Mouse (Mus musculus) neural tube, embryonic 12.5 days (tissue): ENCODE data around the gene Tril. TPM values are rescaled to one million over a fixed set of nuclear protein-coding genes. Genes with fewer than 3 reads are reported as not detected.

ENCODE experiments used
- ATAC-seq: fragments of 200-750 bp; cut with Nextera tagmentation; 2 replicates; pipeline ENCODE4 v1.8.0; 2017; ENCODE audit warnings: low read depth, mild to moderate bottlenecking, moderate TSS enrichment, moderate library complexity; ENCODE audit not compliant: low FRiP score
- H3K27ac ChIP-seq: fragments of 300-500 bp; sonication (generic); 2 replicates; pipeline ENCODE4 v1.5.1; 2016
- H3K27me3 ChIP-seq: fragments of 300-500 bp; sonication (generic); replicated peaks from 2 replicates; pipeline ENCODE4 v1.6.1; 2016; ENCODE audit warnings: mild to moderate bottlenecking
- H3K36me3 ChIP-seq: fragments of 300-500 bp; sonication (generic); 2 replicates; pipeline ENCODE4 v1.6.1; 2016; ENCODE audit warnings: mild to moderate bottlenecking
- H3K4me1 ChIP-seq: fragments of 300-500 bp; sonication (generic); 2 replicates; pipeline ENCODE4 v1.6.1; 2016
- H3K4me2 ChIP-seq: fragments of 300-500 bp; sonication (generic); replicated peaks from 2 replicates; pipeline ENCODE4 v1.6.1; 2016; ENCODE audit warnings: mild to moderate bottlenecking
- H3K4me3 ChIP-seq: fragments of 300-500 bp; sonication (generic); 2 replicates; pipeline ENCODE4 v1.5.1; 2016
- H3K9ac ChIP-seq: fragments of 300-500 bp; sonication (generic); 2 replicates; pipeline ENCODE4 v1.6.1; 2016; ENCODE audit warnings: mild to moderate bottlenecking
- H3K9me3 ChIP-seq: fragments of 300-500 bp; sonication (generic); 2 replicates; pipeline ENCODE4 v1.6.1; 2016; ENCODE audit warnings: mild to moderate bottlenecking
- WGBS: fragments of 180-500 bp; shearing (Covaris S2); methylation state at CpG from one replicate; pipeline ENCODE4 v1.1.7; 2016; 5-methylcytosine and 5-hydroxymethylcytosine counted together
- polyA plus RNA-seq: library from polyadenylated mRNA; unstranded; fragments of >200 nt; fragmentation: Nextera tagmentation; extraction: Ambion mirVana; gene quantifications from 2 replicates; pipeline ENCODE4 v1.2.1, GENCODE M21; 2016

The Tril gene
- polyA plus RNA-seq: 25.4 and 29.8 TPM in 2 replicates

DNA sequence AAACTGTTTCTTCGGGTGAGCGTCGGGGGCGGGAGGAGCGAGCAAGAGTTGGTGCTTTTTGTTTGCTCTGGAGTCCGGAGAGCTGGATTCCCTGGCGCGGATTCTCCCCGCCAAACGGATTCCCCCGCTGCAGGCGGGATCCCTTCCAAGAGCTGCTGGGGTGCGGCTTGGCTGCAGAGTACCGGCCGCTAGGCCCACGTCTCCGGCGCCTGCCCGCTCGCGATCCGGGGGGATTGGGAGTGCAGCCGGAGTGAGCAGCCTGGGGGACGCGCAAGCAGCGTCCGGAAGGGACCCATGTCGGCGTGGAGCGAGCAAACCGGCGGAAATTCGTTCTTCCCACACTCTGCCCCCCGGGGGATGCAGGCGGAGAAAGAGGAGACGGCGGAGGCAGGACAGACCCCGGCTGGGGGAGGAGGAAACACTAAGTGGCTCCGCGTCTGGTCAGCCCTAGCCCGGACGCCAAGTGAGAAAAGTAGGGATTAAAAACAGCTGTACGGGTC, at the start of gene Tril:
Gene Tril, minus strand, starts transcription at position 345 of the 500 bp plus-strand sequence.
- Histone ChIP-seq H3K27ac (peak within 1 kb of the TSS; percentile 62), H3K9ac (peak within 1 kb of the TSS; percentile 75), H3K36me3 (no peaks in the 10 kb centered on the region), H3K4me1 (peaks cover 33% of the 10 kb centered on the region), H3K4me2 (peak within 1 kb of the TSS; percentile 90), H3K4me3 (peak within 1 kb of the TSS; percentile 52), H3K27me3 (peaks cover 53% of the 10 kb centered on the region), H3K9me3 (no peaks in the 10 kb centered on the region)
- under 1% methylated on average over 43 of the region's 43 CpGs for WGBS
- ATAC-seq: peak; percentile 34

DNA sequence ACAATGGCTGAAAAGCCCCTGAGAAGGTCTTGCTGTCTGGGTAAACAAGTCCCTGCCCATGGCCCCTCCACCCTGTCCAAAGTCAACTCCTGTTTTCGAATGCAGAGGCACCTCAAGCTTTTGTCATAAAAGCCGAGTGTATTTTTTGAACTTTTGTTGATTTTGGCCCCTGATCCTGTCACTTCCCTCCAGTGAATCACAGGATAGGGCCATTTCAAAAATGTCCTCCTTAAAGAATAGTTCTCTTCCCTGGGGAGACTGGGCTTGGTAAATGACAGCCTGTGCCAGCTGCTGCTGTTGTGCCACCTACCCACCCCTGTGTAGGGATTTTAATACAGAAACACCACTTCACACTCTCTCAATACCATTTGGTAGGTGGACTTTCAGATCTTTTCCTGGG, 42.4 kb upstream of the Tril start:
- Histone ChIP-seq H3K4me1 (no peaks in the 10 kb centered on the region), H3K4me3 (no peak overlapping the region), H3K27me3 (no peaks in the 10 kb centered on the region), H3K9ac (no peak overlapping the region), H3K36me3 (no peaks in the 10 kb centered on the region), H3K27ac (no peak overlapping the region), H3K9me3 (no peaks in the 10 kb centered on the region), H3K4me2 (no peak overlapping the region)
- ATAC-seq: no peak
- WGBS: 75% methylated on average over 2 of the region's 2 CpGs

GRCm38 (mm10) chr6:53859106-53859505, 38.5 kb upstream of the Tril start:
- no peak for ATAC-seq
- Histone ChIP-seq H3K4me1 (peaks cover 7% of the 10 kb centered on the region), H3K36me3 (no peaks in the 10 kb centered on the region), H3K4me3 (no peak overlapping the region), H3K27me3 (no peaks in the 10 kb centered on the region), H3K9me3 (no peaks in the 10 kb centered on the region), H3K27ac (no peak overlapping the region), H3K4me2 (no peak overlapping the region), H3K9ac (no peak overlapping the region)
- WGBS: 58% methylated on average over 1 of the region's 1 CpGs

DNA sequence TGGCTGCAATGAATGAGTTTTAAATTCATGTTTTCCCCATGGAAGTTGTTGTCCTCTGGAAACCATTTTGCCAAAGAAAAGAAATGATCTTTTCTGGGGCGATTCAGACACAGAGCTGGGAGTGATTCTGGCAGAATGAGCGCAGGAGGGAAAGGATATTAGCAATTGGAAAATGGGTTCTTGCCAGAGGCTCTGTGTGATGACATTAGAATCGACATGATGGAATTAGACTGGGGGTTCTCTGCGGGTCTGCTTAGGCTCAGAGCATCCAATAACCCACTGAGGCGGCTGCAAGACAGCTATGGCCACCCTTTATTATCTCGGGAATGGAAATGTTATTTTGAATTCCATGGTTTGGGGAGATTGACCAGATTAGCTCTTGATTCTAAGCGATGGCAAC, 37.2 kb upstream of the Tril start:
- H3K4me1 ChIP-seq: peaks cover 7% of the 10 kb centered on the region
- 83% methylated on average over 7 of the region's 7 CpGs for WGBS
- H3K27me3 ChIP-seq: no peaks in the 10 kb centered on the region
- H3K4me3 ChIP-seq: no peak overlapping the region
- no peak overlapping the region for H3K27ac ChIP-seq
- H3K4me2 ChIP-seq: no peak overlapping the region
- no peak overlapping the region for H3K9ac ChIP-seq
- H3K36me3 ChIP-seq: no peaks in the 10 kb centered on the region
- no peaks in the 10 kb centered on the region for H3K9me3 ChIP-seq
- no peak for ATAC-seq

GRCm38 (mm10) chr6:53856775-53857174, 36.1 kb upstream of the Tril start:
- Histone ChIP-seq H3K27me3 (no peaks in the 10 kb centered on the region), H3K4me3 (no peak overlapping the region), H3K4me1 (peaks cover 7% of the 10 kb centered on the region), H3K9ac (no peak overlapping the region), H3K4me2 (no peak overlapping the region), H3K9me3 (no peaks in the 10 kb centered on the region), H3K36me3 (no peaks in the 10 kb centered on the region), H3K27ac (no peak overlapping the region)
- 87% methylated on average over 2 of the region's 2 CpGs for WGBS
- ATAC-seq: no peak

DNA sequence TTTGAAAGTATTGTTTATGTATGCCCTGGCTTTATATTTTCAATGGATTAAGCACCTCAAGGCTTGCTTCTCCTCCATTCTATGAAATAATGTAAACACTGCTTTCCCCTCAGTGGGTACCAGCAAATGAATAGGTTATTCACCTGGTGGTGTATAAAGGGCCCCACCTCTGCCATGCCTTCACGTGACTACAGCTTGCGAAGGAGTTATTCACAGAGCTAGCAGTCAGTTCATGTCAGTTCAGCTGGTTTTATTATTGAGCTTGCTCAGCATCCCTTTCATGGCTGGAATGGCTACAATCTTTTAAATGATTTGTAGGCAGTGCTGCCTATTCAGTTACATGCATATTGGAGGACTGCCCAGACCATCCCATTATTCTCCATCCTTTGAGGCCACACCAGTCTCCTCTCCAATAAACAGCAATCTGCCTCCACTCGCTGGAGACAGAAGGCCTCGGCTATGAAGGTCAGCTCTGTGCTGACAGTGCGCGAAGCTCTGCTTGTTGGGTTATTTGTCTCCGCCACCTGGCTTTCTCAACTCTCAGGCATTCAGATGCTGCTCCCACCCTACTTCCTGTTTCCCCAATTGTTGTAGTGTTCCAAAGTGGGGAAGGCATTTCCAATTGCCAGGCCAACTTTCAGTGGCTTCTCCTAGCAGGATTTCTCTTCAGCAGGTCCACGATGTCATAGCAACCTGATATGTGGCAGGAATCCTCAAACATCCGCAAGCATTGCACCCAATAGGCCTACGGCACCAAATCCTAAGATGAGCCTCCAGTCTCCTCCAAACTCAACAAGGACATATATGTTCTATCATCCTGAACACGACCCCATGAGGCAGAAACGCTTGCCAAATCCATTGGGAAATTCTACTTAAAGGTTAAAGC, 34.6 kb upstream of the Tril start:
- Histone ChIP-seq H3K36me3 (no peaks in the 10 kb centered on the region), H3K4me1 (peaks cover 7% of the 10 kb centered on the region), H3K9ac (no peak overlapping the region), H3K4me2 (no peak overlapping the region), H3K4me3 (no peak overlapping the region), H3K27ac (no peak overlapping the region), H3K27me3 (no peaks in the 10 kb centered on the region), H3K9me3 (no peaks in the 10 kb centered on the region)
- ATAC-seq: no peak; the same call in 1 of the 2 replicates
- 72% methylated on average over 12 of the region's 12 CpGs for WGBS

- Histone ChIP-seq H3K9ac (no peak overlapping the region), H3K27ac (no peak overlapping the region), H3K27me3 (no peaks in the 10 kb centered on the region), H3K4me3 (no peak overlapping the region), H3K9me3 (no peaks in the 10 kb centered on the region), H3K4me2 (no peak overlapping the region), H3K4me1 (peaks cover 7% of the 10 kb centered on the region), H3K36me3 (no peaks in the 10 kb centered on the region)
- no peak for ATAC-seq
- 87% methylated on average over 2 of the region's 2 CpGs for WGBS
Measured at GRCm38 (mm10) chr6:53854226-53854625, 33.6 kb upstream of the Tril start.

GRCm38 (mm10) chr6:53853546-53853945, 32.9 kb upstream of the Tril start:
- no peaks in the 10 kb centered on the region for H3K9me3 ChIP-seq
- H3K36me3 ChIP-seq: no peaks in the 10 kb centered on the region
- no peaks in the 10 kb centered on the region for H3K27me3 ChIP-seq
- no peak overlapping the region for H3K4me3 ChIP-seq
- H3K27ac ChIP-seq: no peak overlapping the region
- no peak overlapping the region for H3K4me2 ChIP-seq
- H3K4me1 ChIP-seq: peaks cover 7% of the 10 kb centered on the region
- ATAC-seq: no peak
- 73% methylated on average over 3 of the region's 3 CpGs for WGBS
- H3K9ac ChIP-seq: no peak overlapping the region

GRCm38 (mm10) chr6:53844626-53845025, 24.0 kb upstream of the Tril start:
- Histone ChIP-seq H3K9me3 (no peaks in the 10 kb centered on the region), H3K4me2 (no peak overlapping the region), H3K9ac (no peak overlapping the region), H3K36me3 (no peaks in the 10 kb centered on the region), H3K27me3 (no peaks in the 10 kb centered on the region), H3K27ac (no peak overlapping the region), H3K4me3 (no peak overlapping the region), H3K4me1 (no peaks in the 10 kb centered on the region)
- 96% methylated on average over 17 of the region's 17 CpGs for WGBS
- no peak for ATAC-seq

DNA sequence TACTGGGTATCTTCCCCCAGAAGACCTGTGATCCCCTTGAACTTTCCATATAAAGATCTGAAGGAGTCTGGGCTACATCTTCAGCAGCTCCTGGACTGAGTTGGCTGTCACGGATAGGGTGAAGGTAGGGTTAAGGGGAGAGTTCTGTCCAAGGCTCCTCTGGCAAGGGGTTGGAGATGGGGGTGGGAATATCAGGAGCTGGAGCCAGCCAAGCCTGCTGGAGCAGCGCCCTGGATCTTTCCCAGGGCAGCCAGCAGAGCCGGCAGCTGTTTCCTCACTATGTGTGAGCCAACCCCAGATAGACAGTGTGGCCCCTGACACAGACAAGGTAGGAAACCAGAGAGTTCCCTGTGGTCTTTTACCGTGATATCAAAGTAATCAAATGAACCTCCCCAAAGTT, 4.6 kb upstream of the Tril start:
- Histone ChIP-seq H3K9me3 (no peaks in the 10 kb centered on the region), H3K4me2 (no peak overlapping the region), H3K27ac (no peak overlapping the region), H3K4me3 (no peak overlapping the region), H3K4me1 (peaks cover 7% of the 10 kb centered on the region; the same call in 1 of the 2 replicates), H3K9ac (no peak overlapping the region), H3K27me3 (peaks cover 20% of the 10 kb centered on the region), H3K36me3 (no peaks in the 10 kb centered on the region)
- no peak for ATAC-seq
- WGBS: 78% methylated on average over 4 of the region's 4 CpGs

DNA sequence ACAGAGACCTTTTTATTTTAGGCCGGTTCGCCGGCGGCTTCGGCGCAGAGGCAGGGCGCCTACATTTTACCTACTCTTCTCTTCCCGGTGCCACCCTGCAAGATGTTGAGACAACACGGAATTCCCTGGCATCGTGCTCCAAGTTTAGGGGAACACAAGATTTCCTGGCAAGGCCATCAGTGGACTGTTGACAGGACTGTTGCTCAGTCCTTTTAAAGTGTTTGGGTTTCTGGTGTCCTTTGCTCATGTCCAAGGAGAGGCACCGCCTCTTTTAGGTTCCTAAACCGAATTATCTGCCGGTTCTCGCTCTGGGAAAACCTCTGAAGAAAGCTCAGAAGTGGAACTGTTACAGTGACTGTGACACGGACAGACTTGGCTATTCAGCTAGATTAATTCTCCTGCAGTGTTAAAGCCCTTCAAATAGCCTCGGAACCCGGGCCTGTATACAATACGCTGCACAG, 441 bp upstream of the Tril start:
- H3K27ac ChIP-seq: peak overlapping the region; percentile 62; the same call in 1 of the 2 replicates

GRCm38 (mm10) chr6:53819761-53820485, 707 bp downstream of the Tril start:
- Histone ChIP-seq H3K27ac (no peak overlapping the region), H3K4me2 (peak overlapping the region; percentile 90), H3K36me3 (no peaks in the 10 kb centered on the region), H3K9ac (peak overlapping the region; percentile 75), H3K4me1 (peaks cover 33% of the 10 kb centered on the region), H3K27me3 (peaks cover 53% of the 10 kb centered on the region), H3K9me3 (no peaks in the 10 kb centered on the region), H3K4me3 (peak overlapping the region; percentile 52)
- WGBS: under 1% methylated on average over 64 of the region's 64 CpGs
- no peak for ATAC-seq

More for the DNA sequence above, 441 bp upstream of the Tril start:
- Histone ChIP-seq H3K27me3 (peaks cover 53% of the 10 kb centered on the region), H3K4me2 (peak overlapping the region; percentile 90), H3K9ac (peak overlapping the region; percentile 75; the same call in 1 of the 2 replicates), H3K4me1 (peaks cover 33% of the 10 kb centered on the region), H3K36me3 (no peaks in the 10 kb centered on the region), H3K9me3 (no peaks in the 10 kb centered on the region), H3K4me3 (peak overlapping the region; percentile 52)
- ATAC-seq: no peak; the same call in 1 of the 2 replicates
- WGBS: 2% methylated on average over 18 of the region's 18 CpGs
